Mouse (Mus musculus) kidney, postnatal 14 days (tissue): ENCODE measurements around the gene Btg2.
A peak's percentile ranks its signal among the peaks of the same experiment; 100 is the strongest.

Experiments
- DNase-seq: peaks from one replicate; pipeline ENCODE4 v3.0.0; 2022; ENCODE audit warnings: mixed read lengths

Btg2 gene

GRCm38 (mm10) chr1:134078802-134079476 is at the start of gene Btg2:
Gene Btg2 (minus strand): TSS chr1:134079120.
- peak; percentile 99 for DNase-seq

DNA sequence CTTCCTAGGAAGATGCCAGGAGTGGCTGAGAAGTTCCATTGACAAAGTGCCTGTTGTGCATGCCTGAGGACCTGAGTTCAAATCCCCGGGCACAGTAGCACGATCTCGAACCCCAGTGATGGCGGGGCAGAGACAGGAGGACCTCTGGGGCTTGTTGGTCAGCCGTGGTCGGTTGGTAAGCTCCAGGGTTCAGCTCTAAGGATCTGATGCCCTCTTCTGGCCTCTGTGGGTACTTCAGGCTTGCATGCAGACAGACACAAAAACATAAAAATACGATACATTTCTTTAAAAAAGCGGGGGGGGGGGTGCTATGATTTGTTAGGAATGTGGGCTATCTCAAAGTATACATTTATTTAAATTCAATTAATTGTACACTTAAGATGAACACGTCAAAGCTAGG is 43.3 kb upstream of the Btg2 start:
- DNase-seq = no peak

GRCm38 (mm10) chr1:134120179-134120578 is 41.3 kb upstream of the Btg2 start:
- DNase-seq = peak; percentile 90

DNA sequence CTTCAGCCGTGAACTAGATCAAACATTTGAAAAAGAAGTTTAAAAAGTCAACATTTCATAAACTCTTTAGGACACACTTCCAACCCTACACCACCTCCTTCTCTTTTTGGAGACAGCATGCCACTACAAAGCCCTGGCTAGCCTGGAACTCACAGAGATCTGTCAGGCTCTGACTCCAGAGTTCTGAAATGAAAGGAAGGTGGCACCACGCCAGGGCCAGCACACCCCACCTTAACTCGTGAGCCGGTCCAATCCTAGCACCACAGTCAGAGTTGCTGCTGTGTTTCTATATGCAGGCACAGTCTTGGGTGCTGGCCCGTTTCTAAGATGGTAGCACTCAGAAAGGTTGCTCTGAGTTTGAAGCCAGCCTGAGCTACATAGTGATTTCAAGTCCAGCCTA is 38.2 kb upstream of the Btg2 start:
- no peak for DNase-seq

GRCm38 (mm10) chr1:134115424-134115823 is 36.5 kb upstream of the Btg2 start:
- DNase-seq = no peak

GRCm38 (mm10) chr1:134114730-134115129 is 35.8 kb upstream of the Btg2 start:
- no peak for DNase-seq

DNA sequence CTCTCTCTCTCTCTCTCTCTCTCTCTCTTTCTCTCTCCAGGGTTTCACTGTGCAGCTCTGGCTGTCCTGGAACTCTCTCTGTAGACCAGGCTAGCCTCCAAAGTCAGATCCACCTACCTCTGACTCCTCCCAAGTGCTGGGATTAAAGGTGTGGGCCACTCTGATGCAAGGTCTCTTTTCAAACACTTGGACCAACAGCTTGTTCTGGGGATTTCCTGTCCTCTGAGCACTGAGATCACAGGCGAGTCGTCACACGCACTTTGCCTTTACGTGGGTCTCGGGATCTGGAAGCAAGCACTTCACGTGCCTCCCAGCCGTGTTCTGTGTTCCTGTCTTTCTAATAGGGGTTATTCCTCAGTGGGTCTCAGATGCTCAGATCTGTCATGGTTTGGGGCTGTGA is 35.1 kb upstream of the Btg2 start:
- DNase-seq = no peak

DNA sequence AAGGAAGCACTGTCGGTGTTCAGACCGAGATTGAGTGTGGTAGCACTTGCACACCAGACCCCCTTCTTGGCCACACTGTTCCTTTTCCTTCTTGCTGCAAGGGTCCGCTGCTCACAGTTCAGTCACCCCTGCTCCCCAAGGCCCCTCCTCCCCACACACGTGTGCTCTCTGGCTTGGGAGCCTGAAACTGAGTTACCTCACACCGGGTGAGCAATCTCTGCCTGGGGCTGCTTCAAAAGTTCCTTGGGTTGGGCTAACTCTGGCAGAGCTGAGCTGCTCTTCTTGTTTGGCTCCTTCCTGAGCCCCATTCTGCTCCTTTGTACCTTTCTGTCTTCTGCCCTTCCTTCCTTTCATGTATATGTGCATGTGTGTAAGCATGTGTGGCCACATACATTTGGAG is 34.6 kb upstream of the Btg2 start:
- no peak for DNase-seq

- DNase-seq = no peak
Measured at GRCm38 (mm10) chr1:134110979-134111378, 32.1 kb upstream of the Btg2 start, which contains the start of gene Chit1. Gene Chit1 (plus strand): TSS chr1:134111242.

DNA sequence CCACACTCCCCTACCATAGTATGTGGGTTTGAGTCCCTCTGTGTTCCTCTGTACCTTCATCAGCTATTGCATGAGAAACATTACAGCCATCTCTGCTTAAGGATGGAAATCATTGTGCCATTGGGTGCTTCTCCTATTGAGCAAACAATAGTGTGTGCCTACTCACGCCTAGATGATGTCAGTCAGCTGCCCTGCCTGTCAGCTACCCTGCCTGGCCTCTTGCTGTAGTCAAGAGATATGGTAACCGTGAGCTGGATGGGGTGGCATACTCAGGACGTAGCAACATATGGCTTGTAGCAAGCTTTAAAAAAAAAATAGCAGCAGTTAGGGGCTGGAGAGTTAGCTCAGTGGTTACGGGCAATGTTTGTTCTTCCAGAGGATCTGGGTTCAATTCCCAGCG is 31.5 kb upstream of the Btg2 start:
- no peak for DNase-seq

GRCm38 (mm10) chr1:134110015-134110414 is 31.1 kb upstream of the Btg2 start:
- no peak for DNase-seq

DNA sequence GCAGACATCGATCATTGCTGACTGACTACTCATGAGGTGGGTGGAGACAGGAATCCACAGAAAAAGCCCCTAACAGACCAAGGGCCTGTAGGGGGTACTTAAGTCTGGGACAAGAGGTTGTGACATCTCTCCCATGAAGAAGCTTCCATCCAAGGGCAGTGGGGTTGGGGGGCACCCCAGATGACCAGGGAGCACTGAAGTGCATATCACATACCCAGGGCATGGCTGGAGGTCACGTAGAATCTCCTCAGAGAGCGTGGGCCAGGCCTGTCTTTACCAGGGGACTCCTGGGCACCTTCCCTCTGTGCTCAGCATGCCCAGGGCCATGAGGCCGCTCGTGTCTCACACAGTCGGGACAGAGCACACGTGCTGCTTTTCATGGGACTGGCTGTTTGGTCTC is 28.9 kb upstream of the Btg2 start:
- DNase-seq = no peak

DNA sequence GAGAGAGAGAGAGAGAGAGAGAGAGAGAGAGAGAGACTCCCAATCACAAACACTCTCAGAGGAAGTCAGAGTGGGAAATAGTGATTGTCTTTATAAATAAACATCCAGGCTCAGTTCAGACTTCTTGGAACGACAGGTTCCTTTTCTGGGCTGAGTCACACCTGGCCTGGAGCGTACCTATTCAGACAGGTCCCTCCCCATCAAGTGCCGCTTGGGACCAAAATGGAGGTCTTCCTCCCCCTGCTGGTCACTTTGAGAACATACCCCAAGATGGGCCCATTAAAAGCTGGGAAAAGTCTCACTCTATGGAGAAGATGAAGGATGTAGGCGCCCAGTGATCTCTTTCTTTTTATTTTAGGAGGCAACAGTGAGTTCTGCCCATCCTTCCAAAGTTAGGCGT is 27.8 kb upstream of the Btg2 start:
- DNase-seq = peak; percentile 80

GRCm38 (mm10) chr1:134105764-134106430 is 27.0 kb upstream of the Btg2 start:
- no peak for DNase-seq

DNA sequence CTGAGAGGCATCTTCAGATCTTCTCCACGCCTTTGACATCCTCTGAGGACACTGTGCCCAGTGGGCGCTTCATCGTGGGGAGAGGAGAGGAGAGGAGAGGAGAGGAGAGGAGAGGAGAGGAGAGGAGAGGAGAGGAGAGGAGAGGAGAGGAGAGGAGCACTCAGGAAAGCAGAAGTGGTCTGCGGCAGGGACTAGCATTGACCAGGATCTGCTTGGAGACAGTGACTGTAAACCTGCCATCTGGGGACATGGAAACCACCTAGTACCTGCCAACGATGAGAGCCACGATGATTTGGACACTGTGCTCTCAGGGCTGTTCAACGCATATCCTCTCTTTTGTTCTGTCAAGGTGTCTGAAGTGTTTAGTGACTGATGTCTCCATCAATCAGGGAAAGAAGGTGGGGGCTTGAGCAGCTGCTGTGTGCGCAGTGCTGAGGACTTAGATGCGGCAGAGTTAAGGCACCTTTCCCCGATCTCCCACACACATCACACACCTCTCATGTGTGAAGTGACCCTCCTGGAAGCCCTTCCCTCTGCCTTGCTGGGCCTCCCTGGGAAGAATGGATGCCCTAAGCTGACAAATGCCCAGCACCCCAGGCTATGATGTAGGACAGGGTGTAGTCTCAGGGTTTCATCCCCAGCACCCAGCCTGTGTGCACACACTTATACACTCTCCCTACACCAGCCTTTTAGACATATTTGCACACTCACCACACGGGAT is 26.3 kb upstream of the Btg2 start:
- DNase-seq = no peak

- no peak for DNase-seq
Measured at GRCm38 (mm10) chr1:134103861-134104260, 24.9 kb upstream of the Btg2 start.

DNA sequence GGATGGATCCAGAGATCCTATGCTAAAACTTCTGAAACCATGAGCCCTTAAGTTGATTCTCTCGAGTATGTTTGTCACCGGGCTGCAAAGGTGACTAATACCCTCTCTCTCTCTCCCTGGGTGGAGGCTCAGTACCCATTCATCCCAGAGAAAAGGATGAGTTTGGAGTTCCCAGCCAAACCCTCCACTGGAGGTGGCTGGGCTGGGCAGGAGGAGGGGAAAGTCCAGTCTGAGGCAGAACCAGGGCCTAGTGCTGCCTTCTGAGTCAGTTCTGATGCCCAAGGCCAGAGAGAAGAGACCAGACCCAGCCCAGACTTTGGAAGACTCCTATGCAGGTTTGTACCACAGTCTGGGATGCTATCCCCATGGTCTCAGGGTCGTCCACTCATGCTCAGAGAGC is 22.7 kb upstream of the Btg2 start:
- DNase-seq = no peak

GRCm38 (mm10) chr1:134100928-134101327 is 22.0 kb upstream of the Btg2 start:
- no peak for DNase-seq

DNA sequence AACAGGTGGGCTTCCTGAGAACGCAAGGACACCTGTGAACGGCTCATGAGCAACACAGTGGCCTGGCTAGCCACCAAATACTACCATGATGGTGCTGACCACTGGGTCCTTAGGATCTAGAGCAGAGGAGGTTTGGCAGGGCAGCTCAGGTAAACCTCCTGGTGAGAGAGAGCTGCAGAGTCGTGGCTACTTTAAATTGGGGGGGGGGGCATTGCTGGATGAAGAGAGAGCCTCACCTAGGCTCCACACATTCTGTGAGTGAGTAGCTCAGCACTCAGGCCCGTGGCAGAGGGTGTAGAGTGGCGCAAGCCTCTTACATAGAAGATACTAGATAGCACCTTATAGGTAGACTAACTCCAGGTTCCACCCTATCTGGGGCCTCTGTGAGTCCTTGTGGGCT is 21.5 kb upstream of the Btg2 start:
- no peak for DNase-seq

DNA sequence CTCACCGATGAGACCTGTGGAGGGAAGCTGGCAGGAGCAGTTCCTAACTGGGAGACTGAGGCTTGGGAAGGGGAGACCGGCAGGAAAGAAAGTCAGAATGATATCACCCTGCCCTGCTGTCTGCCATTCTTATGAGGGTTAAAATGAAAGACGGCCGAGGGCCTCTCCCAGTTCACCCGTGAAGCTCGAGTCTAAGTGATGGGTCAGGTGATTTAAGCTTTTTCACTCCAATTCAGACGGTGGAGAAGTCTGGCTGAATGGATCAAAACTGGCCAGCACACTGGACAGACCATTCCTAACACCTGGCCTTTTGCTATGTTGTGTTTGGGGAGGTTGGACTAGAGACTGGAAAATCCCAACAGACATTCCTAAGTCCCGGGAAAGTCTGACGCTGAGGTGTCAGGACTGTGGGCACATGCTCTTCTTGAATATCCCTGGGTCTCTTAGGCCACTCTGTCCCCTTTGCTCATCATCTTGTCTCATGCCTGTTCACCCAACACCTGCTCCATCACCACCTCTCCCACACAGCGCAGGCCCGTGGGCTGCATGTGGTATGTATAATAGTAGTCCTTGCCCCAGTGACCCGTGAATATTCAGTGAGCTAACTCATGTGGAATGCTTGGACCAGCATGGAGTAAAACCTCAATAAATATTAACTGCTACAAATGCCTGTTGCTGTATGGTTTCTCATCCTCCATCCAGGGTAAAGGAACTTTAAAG is 20.8 kb upstream of the Btg2 start:
- DNase-seq = peak; percentile 69

DNA sequence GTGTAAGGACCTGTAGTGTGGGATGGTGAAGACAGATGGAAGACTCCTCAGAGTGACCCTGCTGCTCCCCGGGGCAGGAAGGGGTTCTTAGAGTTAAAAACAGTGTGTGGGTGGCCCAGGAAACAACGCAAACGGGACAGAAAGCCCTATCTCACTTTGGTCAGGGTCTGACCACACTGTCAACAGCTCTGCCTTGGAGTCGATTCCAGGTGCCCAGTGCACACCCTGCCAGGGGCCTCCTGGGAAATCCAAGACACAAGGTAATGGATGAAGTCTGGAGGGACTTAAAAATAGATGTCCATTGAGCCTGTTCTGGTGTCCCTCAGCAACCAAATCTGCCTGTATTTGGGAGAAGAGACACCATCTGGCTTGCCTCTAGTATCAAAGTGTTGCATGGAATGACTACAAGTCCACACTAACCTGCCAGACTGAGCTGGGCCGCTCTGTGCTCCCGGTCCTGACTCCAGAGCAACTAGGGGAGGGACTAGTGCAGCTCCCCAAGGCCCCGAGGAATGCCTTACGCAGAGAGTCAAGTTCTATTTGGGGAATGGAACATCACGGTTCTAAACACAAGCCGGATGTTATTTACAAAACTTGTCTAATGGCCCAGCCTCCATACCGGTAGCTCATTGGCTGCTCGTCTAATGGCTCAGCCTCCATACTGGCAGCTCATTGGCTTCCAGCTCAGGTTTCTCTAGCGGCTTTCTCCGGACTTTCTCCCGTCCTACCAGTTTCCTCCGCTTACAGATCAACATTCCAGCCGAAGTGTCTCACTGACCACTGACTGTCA is 20.0 kb upstream of the Btg2 start:
- DNase-seq = peak; percentile 93

GRCm38 (mm10) chr1:134097956-134098725 is 19.2 kb upstream of the Btg2 start:
- peak; percentile 73 for DNase-seq
